In the genomic region with DNA sequence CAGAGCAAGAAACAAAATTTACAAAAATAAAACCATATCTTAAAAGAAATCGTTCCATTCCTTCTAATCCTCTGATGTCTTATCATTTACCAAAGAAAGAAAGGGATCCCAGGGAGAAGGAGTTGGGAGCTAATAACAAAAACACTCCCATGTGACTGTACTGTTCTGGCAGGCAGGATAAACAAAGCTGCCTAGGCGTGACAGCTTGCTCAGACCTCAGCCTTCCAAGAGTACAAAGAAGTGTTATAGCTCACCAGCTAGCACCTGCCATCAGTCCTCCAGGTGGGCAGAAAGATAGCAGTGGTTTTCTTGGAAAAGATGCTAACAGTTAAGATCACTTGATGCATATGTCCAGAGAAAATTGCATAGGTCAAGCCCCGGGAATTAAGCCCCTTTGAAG, we compare ENCODE assay signal across 19 mouse cellular contexts.
DNase-seq lines count a peak whose midpoint lies in the region; ATAC-seq and TF ChIP-seq lines count a peak whose summit lies in the region.
"Had no signal": no experiment of that assay in that cellular context is flagged by ENCODE, and none has a peak within 500 bp of the region (broad histone marks: within the 10 kb centered on the region; RNA-seq: fewer than 3 reads in every experiment).

No protein-coding gene starts in this region.

- no peaks in the 10 kb centered on the region for H3K9me3 ChIP-seq in heart, postnatal 0 days (replicated peaks; ENCODE audit: control insufficient read depth, low read length)
- no peaks in the 10 kb centered on the region for H3K9me3 ChIP-seq in forebrain, embryonic 15.5 days
- H3K9me3 ChIP-seq: limb, embryonic 13.5 days had no signal

- TF ChIP-seq CTCF in heart, postnatal 0 days (IDR thresholded peaks at IDR 0.05; ENCODE audit: low read depth): no peak
- TF ChIP-seq CTCF in heart, adult 2 months (IDR thresholded peaks at IDR 0.05): no peak

- H3K9ac ChIP-seq in heart, postnatal 0 days (replicated peaks; ENCODE audit: low read depth, low read length): no peak overlapping the region
- no peak overlapping the region for H3K9ac ChIP-seq in heart, adult 2 months (ENCODE audit: low read depth, low read length)
- no peak overlapping the region for H3K9ac ChIP-seq in forebrain, embryonic 15.5 days (replicated peaks)
- H3K9ac ChIP-seq: limb, embryonic 13.5 days; liver, embryonic 14.5 days had no signal

- DNase-seq in heart, postnatal 0 days (ENCODE audit: low spot score): no peak
- no peak for DNase-seq in heart, adult 2 months
- peak; percentile 3 for DNase-seq in left cerebral cortex, postnatal 4 days
- DNase-seq in left cerebral cortex, postnatal 25 days (ENCODE audit: low spot score in 2 of 2): no peak
- peak; percentile 37 for DNase-seq in brain, adult 2 months (ENCODE audit: low read depth, low spot score)
- no peak for DNase-seq in layer of hippocampus, adult 9-11 months
- DNase-seq in adrenal gland, postnatal 25 days: no peak
- DNase-seq: adrenal gland, postnatal 36 days; cerebellum, adult 9-11 months; gastrocnemius, postnatal 25 days; heart, postnatal 10 days; kidney, adult 18-20 months; lung, postnatal 4 days; spleen, adult 18-20 months; thymus, postnatal 14 days had no signal

- TF ChIP-seq POLR2A in heart, adult 2 months (IDR thresholded peaks at IDR 0.05; ENCODE audit: insufficient read depth, low read depth, low read length): no peak

- WGBS in heart, postnatal 0 days: 47% methylated on average over 3 of the region's 3 CpGs
- 34% methylated on average over 3 of the region's 3 CpGs for WGBS in heart, adult 2 months
- WGBS in forebrain, embryonic 15.5 days: 35% methylated on average over 3 of the region's 3 CpGs

- H3K36me3 ChIP-seq in heart, postnatal 0 days (replicated peaks; ENCODE audit: control insufficient read depth, insufficient read depth, low read length): peaks cover 18% of the 10 kb centered on the region; the same call in 1 of the 2 replicates
- H3K36me3 ChIP-seq in heart, adult 2 months (ENCODE audit: control insufficient read depth, insufficient read depth, low read length): peaks cover 7% of the 10 kb centered on the region
- H3K36me3 ChIP-seq in forebrain, embryonic 15.5 days: no peaks in the 10 kb centered on the region
- H3K36me3 ChIP-seq: limb, embryonic 13.5 days had no signal

- H3K27ac ChIP-seq in heart, postnatal 0 days (ENCODE audit: low read depth): peak overlapping the region; percentile 20; the same call in 1 of the 2 replicates
- no peak overlapping the region for H3K27ac ChIP-seq in heart, adult 2 months
- peak overlapping the region; percentile 44 for H3K27ac ChIP-seq in forebrain, embryonic 15.5 days (replicated peaks)
- H3K27ac ChIP-seq: limb, embryonic 13.5 days; liver, embryonic 14.5 days had no signal

- peaks cover 6% of the 10 kb centered on the region; the same call in 1 of the 2 replicates for H3K4me1 ChIP-seq in heart, postnatal 0 days (ENCODE audit: control insufficient read depth, insufficient read depth)
- H3K4me1 ChIP-seq in heart, adult 2 months (ENCODE audit: control insufficient read depth, insufficient read depth, low read length): peaks cover 1% of the 10 kb centered on the region; the same call in 1 of the 2 replicates
- H3K4me1 ChIP-seq in forebrain, embryonic 15.5 days: peaks cover 7% of the 10 kb centered on the region; the same call in 1 of the 2 replicates

- intact Hi-C loops in heart, adult 2 months (cut with DNase I): no loop called here
- intact Hi-C loops in left cerebral cortex, postnatal 4 days (cut with DNase I): no loop called here
- intact Hi-C loops in left cerebral cortex, postnatal 25 days (cut with DNase I): no loop called here

- peaks cover 3% of the 10 kb centered on the region; the same call in 1 of the 2 replicates for H3K79me2 ChIP-seq in heart, adult 2 months (replicated peaks; ENCODE audit: control insufficient read depth, insufficient read depth, low read length)

- no peaks in the 10 kb centered on the region for H3K27me3 ChIP-seq in heart, postnatal 0 days (ENCODE audit: control insufficient read depth, insufficient read depth, low read length)
- H3K27me3 ChIP-seq in heart, adult 2 months (ENCODE audit: control insufficient read depth, insufficient read depth, low read length): no peaks in the 10 kb centered on the region
- no peaks in the 10 kb centered on the region for H3K27me3 ChIP-seq in forebrain, embryonic 15.5 days
- H3K27me3 ChIP-seq: limb, embryonic 13.5 days; Patski had no signal

- TF ChIP-seq EP300 in heart, postnatal 0 days (IDR thresholded peaks at IDR 0.05; ENCODE audit: low read depth): no peak
- TF ChIP-seq EP300 in heart, adult 2 months (IDR thresholded peaks at IDR 0.05; ENCODE audit: insufficient read depth, low read depth, low read length): no peak

- no peak overlapping the region for H3K4me2 ChIP-seq in heart, postnatal 0 days (ENCODE audit: low read depth, low read length)
- no peak overlapping the region for H3K4me2 ChIP-seq in forebrain, embryonic 15.5 days (replicated peaks)
- H3K4me2 ChIP-seq: limb, embryonic 13.5 days had no signal

- ATAC-seq in heart, postnatal 0 days (ENCODE audit: insufficient read depth, low read depth): no peak
- ATAC-seq in forebrain, embryonic 15.5 days (replicated peaks): peak; percentile 83
- ATAC-seq: Patski had no signal

- H3K4me3 ChIP-seq in heart, postnatal 0 days (ENCODE audit: low read depth, low read length): no peak overlapping the region
- no peak overlapping the region for H3K4me3 ChIP-seq in heart, adult 2 months
- H3K4me3 ChIP-seq in forebrain, embryonic 15.5 days: no peak overlapping the region
- H3K4me3 ChIP-seq: limb, embryonic 13.5 days had no signal

Comparison
In these comparisons a context has a peak if more than half of its experiments do, and no peak if none do; other contexts are left out.
1. DNase-seq: peak in left cerebral cortex, postnatal 4 days (single experiment) and brain, adult 2 months (single experiment); none in heart, postnatal 0 days (single experiment), heart, adult 2 months (0 of 2), left cerebral cortex, postnatal 25 days (0 of 2), layer of hippocampus, adult 9-11 months (single experiment) and adrenal gland, postnatal 25 days (single experiment).